Mouse (Mus musculus) large intestine, adult 2 months (tissue): Measurements from ENCODE around the gene Prdm4. TPM values are rescaled to one million over a fixed set of nuclear protein-coding genes. Genes with fewer than 3 reads are reported as not detected.

Experiments
- DNase-seq: peaks from one replicate; pipeline ENCODE4 v3.0.0-alpha.2; 2012; ENCODE audit warnings: low read depth, low spot score
- WGBS: fragments of 180-500 bp; shearing (Covaris S2); methylation state at CpG from one replicate; pipeline ENCODE4 v1.1.7; 2018; 5-methylcytosine and 5-hydroxymethylcytosine counted together
- polyA plus RNA-seq: library from polyadenylated mRNA; depleted of rRNA; stranded (reverse); fragments of >200 nt; gene quantifications from 2 replicates; pipeline ENCODE4 v1.2.3, GENCODE M21; 2012; rRNA removed

Gene Prdm4
- polyA plus RNA-seq: 16.0 and 21.6 TPM in 2 replicates

- peak; percentile 94 for DNase-seq
- WGBS: under 1% methylated on average over 90 of the region's 90 CpGs
Measured at GRCm38 (mm10) chr10:85916498-85917309, at the start of gene Prdm4. Gene Prdm4, minus strand, starts transcription at chr10:85917142.

- DNase-seq: no peak
- WGBS: 62% methylated on average over 2 of the region's 2 CpGs
Measured at GRCm38 (mm10) chr10:85966476-85966875, 49.5 kb upstream of the Prdm4 start.

GRCm38 (mm10) chr10:85964316-85964715 is 47.4 kb upstream of the Prdm4 start:
- DNase-seq: no peak
- WGBS: 86% methylated on average over 7 of the region's 7 CpGs

- no peak for DNase-seq
- 59% methylated on average over 9 of the region's 9 CpGs for WGBS
Measured at GRCm38 (mm10) chr10:85962897-85963296, 46.0 kb upstream of the Prdm4 start.

GRCm38 (mm10) chr10:85957464-85957950 is 40.6 kb upstream of the Prdm4 start, which contains the start of gene Rtcb:
Gene Rtcb, minus strand, starts transcription at chr10:85957823.
- WGBS: under 1% methylated on average over 38 of the region's 38 CpGs
- DNase-seq: peak; percentile 92

GRCm38 (mm10) chr10:85956871-85957419 is 40.0 kb upstream of the Prdm4 start:
- no peak for DNase-seq
- under 1% methylated on average over 20 of the region's 20 CpGs for WGBS

GRCm38 (mm10) chr10:85954429-85954828 is 37.5 kb upstream of the Prdm4 start:
- DNase-seq: no peak
- WGBS: 24% methylated on average over 2 of the region's 2 CpGs

GRCm38 (mm10) chr10:85953401-85953800 is 36.5 kb upstream of the Prdm4 start:
- 28% methylated on average over 3 of the region's 3 CpGs for WGBS
- DNase-seq: no peak

- 82% methylated on average over 6 of the region's 6 CpGs for WGBS
- DNase-seq: no peak
Measured at GRCm38 (mm10) chr10:85951765-85952443, 35.0 kb upstream of the Prdm4 start.

GRCm38 (mm10) chr10:85948483-85949196 is 31.7 kb upstream of the Prdm4 start:
- no peak for DNase-seq
- 95% methylated on average over 8 of the region's 8 CpGs for WGBS

- DNase-seq: peak; percentile 56
- 66% methylated on average over 6 of the region's 6 CpGs for WGBS
Measured at GRCm38 (mm10) chr10:85936280-85936965, 19.5 kb upstream of the Prdm4 start.

- WGBS: 87% methylated on average over 11 of the region's 11 CpGs
- DNase-seq: no peak
Measured at GRCm38 (mm10) chr10:85929962-85930361, 13.0 kb upstream of the Prdm4 start.

- 37% methylated on average over 11 of the region's 11 CpGs for WGBS
Measured at GRCm38 (mm10) chr10:85929208-85929591, 12.3 kb upstream of the Prdm4 start.

GRCm38 (mm10) chr10:85928499-85929207 is 11.7 kb upstream of the Prdm4 start:
- WGBS: 1% methylated on average over 63 of the region's 63 CpGs
- DNase-seq: peak; percentile 32

More at GRCm38 (mm10) chr10:85929208-85929591, 12.3 kb upstream of the Prdm4 start:
- DNase-seq: no peak

GRCm38 (mm10) chr10:85927676-85928445 is 10.9 kb upstream of the Prdm4 start, which contains the start of gene Ascl4:
Gene Ascl4, plus strand, starts transcription at chr10:85927681.
- 1% methylated on average over 23 of the region's 23 CpGs for WGBS
- DNase-seq: peak; percentile 24

- no peak for DNase-seq
- 81% methylated on average over 8 of the region's 8 CpGs for WGBS
Measured at GRCm38 (mm10) chr10:85879886-85880486, 37.0 kb downstream of the Prdm4 start.

- 80% methylated on average over 5 of the region's 5 CpGs for WGBS
Measured at GRCm38 (mm10) chr10:85875812-85876211, 41.1 kb downstream of the Prdm4 start.

More at GRCm38 (mm10) chr10:85875812-85876211, 41.1 kb downstream of the Prdm4 start:
- DNase-seq: no peak
